Mouse (Mus musculus): ENCODE results near the gene Trim66.

DNA sequence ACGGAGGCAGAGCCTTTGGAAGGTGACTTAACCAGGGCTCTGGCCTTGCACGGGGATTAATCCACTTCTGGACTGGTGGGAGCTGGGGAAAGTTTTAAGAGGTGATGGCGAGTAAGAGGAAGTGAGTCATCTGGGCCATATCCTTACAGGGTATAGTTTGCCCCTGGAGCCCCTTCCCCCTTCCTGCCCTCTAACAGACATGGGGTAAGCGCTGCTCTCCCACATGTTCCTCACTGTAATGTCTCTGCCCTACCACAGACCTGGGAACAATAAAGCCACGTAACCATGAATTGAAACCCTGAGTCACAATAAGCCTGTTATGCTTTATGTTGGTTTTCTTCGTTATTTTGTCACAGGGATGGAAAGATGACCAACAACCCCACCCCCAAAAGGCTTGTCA, 51.4 kb downstream of the Trim66 start:
- TF ChIP-seq GATA1 (IDR thresholded peaks at IDR 0.05; ENCODE audit: low read length) (no peak), TAL1 (IDR thresholded peaks at IDR 0.05; ENCODE audit: low read length) (no peak)

All from erythroblast, embryonic 14.5 days (primary cell).